Mouse (Mus musculus): ENCODE results near the gene Slc39a8.

The Slc39a8 gene

DNA sequence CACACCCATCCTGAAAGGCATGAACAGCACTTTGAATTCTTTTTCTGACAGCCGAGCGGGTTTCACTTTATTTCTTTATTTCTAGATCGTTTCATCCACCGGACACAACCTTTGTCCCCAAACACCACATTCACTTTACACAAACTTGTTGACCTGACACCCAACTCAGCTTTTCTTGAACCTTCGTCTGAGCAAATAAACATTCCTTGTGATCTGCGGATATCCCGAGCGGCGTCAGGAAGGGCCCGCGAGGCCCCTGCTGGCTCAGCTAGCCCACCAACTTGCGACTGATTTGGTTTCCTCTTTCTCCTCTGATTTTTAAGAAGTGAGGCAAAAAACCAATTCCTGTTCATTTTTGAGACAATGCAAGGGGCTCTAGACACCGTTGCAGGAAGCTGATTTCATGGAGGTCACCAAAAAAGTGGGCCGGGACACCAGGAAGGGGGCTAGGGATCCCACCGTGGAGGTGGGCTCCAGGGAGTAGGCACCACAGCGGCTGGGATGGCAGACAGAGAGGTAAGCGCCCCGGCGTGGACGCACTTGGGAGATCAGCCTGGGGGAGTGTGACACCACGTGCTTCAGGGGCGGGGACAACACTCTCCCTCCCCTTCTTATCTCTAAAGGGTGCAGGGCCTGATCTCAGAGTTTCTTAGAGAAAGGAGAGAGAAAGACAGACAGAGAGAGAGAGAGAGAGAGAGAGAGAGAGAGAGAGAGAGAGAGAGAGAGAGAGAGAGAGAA lies at the start of gene Slc39a8:
TSS of gene Slc39a8 (plus strand) at position 264 of the 738 bp plus-strand sequence.
- peak; percentile 71 for DNase-seq

DNA sequence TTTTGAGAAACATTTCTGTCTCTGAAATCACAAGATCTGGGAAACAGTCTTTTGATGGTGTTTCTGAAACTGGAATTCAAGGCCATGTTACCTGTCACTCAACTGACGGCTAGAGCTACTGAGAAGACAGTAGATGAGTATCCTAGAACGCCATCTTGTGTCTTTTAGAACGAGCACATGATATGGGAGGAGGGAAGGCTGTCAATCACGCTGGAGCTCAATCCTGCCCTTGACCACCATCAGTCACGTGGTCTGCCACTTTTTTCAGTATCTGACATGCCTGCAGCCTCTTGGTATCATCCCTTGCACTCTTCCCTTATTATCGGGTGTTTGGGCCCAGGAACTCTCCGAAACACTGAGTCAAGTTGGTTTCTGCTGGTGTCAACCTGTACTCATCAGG lies 40.0 kb upstream of the Slc39a8 start:
- no peak for DNase-seq

- DNase-seq = no peak
These were observed 29.0 kb upstream of the Slc39a8 start for GRCm38 (mm10) chr3:135796117-135796516.

- no peak for DNase-seq
These were observed 26.8 kb upstream of the Slc39a8 start for GRCm38 (mm10) chr3:135798241-135798640.

GRCm38 (mm10) chr3:135798665-135799064 lies 26.4 kb upstream of the Slc39a8 start:
- DNase-seq = no peak

DNA sequence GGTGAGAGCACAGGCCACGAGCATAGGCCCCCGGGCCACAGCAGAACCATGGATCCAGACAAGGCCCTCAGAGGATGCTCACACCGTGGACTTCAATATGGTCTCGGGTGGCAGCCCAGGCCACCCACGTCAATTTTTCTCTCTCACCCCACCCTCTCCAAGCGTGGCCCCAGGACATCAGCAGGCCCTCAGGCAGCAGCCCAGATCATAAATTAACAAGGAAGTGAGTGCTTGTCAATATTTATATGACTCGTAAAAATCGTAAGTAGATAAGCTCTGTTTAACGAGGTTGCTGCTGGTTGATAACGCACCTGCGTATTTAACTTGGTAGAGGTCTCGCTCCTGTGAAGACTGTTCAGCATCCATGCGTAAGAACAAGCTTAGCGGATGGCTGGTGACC lies 10.4 kb upstream of the Slc39a8 start:
- DNase-seq = no peak

DNA sequence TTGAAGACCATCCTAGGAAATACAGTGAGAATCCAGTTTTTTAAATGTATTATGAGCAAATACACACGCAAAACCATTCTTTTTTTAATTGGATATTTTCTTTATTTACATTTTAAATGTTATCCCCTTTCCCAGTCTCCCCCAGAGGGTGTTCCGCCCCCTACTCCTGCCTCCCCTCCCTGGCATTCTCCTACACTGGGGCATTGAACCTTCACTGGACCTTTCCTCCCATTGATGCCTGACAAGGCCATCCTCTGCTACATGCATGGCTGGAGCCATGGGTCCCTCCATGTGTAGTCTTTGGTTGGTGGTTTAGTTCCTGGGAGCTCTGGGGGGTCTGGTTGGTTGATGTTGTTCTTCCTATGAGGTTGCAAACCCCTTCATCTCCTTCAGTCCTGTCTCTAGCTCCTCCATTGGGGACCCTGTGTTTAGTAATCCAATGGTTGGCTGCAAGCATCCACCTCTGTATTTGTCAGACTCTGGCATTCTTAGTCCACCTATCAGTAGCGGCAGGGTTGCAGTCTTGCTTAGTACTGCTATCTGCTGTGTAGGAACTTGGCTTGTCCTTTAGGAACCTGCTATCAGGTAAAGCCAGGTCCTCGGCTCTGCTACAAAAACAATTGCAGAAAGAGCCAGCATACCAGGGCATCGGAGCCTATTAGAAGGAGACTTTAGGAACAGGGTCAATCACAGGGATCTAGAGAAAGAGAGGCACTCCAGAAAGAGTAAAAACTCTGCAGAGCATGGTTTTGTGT lies 8.9 kb upstream of the Slc39a8 start:
- DNase-seq = no peak

- DNase-seq = no peak
These were observed 8.0 kb upstream of the Slc39a8 start for GRCm38 (mm10) chr3:135817124-135817523.

DNA sequence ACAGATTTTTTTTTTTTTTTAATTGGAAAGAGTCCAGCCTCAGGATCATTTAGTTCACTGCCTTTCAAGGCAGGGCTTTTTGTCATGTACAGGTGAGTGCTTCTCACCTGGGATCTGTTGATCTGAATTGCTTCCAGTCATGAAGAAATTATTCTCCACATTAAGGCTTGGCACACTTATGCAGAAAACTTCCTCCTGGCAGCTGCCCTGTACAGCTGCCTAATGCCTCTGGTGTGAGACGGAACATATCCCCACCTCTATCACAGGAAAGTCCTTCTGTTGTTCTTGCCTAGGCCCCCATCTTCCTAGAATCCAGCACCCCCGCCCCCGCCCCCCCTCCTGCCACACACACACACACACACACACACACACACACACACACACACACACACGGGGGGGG lies 643 bp upstream of the Slc39a8 start:
- no peak for DNase-seq

GRCm38 (mm10) chr3:135825754-135826683 lies 940 bp downstream of the Slc39a8 start:
- peak; percentile 30 for DNase-seq

DNA sequence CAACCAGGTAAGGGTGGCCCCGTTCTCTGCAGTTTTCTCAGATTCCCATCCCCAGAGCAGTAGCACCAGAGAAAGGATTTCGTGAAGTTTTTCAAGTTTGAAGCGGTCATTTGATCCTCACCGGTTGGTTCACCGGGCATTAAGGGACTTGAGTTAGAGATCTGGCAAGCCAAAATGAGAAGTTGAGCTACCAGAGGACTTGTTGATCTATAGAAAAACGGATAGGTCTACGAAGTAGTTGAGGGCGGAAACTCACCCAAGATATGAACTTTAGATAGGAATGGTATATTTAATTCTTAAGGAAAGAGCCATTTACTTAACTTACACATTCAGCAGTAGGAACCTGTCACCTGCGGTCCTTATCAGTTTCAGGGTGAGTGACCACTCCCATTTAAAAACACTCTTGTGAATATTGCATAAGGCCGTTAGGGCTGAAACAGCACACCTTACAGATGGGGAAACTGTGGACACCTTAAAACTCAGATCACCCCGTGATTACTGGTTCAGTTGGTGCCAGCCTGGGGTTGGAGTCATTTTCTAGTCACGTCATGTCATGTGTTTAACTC lies 1.7 kb downstream of the Slc39a8 start:
- no peak for DNase-seq

GRCm38 (mm10) chr3:135828000-135828399 lies 2.9 kb downstream of the Slc39a8 start:
- DNase-seq = no peak

DNA sequence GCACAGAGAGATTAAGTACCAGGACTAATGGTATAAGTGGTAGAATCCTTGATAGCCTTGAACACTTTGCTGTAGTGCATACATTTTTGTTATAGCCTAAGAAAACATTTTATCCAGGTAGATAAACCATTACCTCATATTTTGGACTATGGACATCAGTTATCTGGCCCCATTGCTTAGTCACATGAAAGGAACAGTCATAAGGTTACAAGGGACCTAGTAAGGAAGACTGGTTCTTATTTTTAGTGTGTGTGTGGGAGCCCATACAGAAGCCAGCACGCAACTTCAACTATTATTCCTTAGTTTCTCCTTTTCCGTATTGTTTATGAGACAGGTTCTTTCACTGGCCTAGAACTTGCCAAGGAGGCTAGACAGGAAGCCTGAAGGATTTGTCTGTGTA lies 7.4 kb downstream of the Slc39a8 start:
- no peak for DNase-seq

DNA sequence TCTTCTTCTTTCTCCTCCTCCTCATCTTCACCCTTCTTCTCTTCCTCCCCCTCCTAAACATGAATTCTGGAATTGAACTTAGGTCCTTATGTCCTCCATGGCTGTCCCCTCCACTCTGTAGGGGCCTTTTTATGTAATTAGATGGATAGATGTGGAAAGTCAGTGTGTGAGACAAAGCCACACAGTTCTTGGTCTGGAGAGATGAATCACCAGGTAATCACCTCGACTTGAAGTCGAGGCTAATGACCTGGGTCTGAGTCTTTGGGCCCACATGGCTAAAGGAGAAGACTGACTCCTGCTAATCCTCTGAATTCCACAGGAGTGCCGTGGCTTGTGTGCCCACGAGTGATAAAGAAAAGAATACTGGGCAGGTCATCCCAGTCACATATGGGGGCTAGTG lies 7.8 kb downstream of the Slc39a8 start:
- no peak for DNase-seq

- DNase-seq = no peak
These were observed 9.9 kb downstream of the Slc39a8 start for GRCm38 (mm10) chr3:135834988-135835387.

- DNase-seq = no peak
These were observed 14.5 kb downstream of the Slc39a8 start for GRCm38 (mm10) chr3:135839535-135839934.

- DNase-seq = no peak
These were observed 15.1 kb downstream of the Slc39a8 start for GRCm38 (mm10) chr3:135840185-135840584.

DNA sequence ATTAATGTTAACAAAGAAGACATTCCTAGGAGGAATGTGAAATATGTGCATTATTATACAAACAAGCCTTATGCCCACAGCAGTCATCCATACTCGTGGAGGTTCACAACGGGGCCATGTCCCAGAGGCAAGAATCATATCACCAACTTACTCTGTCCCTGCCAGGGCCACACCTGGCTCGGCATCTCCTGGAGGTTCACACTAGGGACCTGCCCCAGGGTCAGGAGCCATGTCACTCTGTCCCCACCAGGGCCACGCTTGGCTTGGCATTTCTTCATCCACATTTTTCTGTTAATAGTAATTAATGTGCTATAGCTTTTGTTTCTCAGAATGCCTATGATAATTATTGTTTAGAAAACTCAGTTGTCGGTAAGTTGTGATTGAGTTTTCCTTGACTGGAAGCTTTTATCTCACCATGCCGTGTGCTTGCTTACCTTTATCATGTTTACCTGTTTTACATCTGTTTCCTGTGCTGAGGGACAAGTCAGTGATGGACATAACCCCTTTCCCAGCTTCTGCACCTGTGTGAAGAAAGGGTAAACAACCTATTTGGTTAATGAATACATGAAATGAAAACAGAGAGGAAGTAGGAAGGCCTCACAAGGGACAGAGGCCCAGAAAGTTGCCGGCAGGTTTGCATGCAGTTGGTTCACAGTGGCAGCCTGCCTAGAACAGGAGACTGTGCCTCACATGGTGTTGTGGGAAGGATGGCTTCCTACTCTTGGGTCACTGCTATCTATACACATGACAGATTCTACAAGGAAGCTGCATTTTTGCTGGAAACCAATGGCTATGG lies 16.8 kb downstream of the Slc39a8 start:
- no peak for DNase-seq

- DNase-seq = no peak
These were observed 18.1 kb downstream of the Slc39a8 start for GRCm38 (mm10) chr3:135843181-135843580.

DNA sequence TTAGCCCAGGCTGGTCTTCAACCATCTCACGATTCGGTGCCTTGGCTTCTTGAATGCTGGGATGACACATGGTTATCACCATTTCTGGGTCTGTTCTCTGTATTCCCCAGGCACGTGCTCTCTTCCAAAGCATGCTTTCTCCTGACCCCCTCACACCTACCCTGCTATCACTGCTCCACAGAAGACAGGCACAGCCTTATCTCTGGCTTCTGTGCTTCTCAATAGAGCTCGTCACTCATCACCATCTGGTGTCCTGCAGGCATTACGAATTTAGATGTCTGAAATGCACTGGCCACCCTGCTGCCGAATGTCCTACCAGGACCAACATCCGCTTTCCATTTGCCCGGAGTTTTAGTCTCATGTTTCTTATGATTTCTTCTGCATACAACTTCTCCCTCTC lies 18.6 kb downstream of the Slc39a8 start:
- DNase-seq = no peak

- DNase-seq = no peak
These were observed 19.8 kb downstream of the Slc39a8 start for GRCm38 (mm10) chr3:135844835-135845234.

DNA sequence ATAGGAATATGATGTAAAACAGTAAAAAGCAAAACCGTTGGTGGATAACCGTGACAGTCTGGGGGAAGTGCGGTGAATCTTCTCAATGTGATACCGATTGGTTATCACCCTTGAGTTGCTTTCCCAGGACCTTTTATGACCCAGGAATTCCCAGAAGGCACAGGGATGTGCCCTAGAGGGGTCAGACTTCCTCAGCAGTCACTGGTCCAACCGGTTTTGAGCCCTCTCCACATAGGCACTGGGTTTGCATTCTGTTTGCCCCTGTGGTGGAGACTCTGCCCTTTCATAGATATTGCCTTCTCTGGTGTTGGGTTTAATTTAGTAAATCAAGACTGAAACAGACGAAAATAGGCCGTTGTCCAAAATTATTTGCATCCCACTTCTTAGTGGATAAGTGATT lies 20.8 kb downstream of the Slc39a8 start:
- DNase-seq = no peak
